Mouse (Mus musculus) olfactory bulb, adult 2 months (tissue): ENCODE measurements around the gene Ccr3. TPM values are rescaled to one million over a fixed set of nuclear protein-coding genes. Genes with fewer than 3 reads are reported as not detected.
"Not testable (repeated sequence)": the region's sequence is repeated elsewhere in the genome, so short reads cannot be mapped to it uniquely, and the experiment has no call there.

Source experiments
- H3K27ac ChIP-seq: fragments of 200-500 bp; 2 replicates; pipeline ENCODE4 v1.5.1; 2012; ENCODE audit warnings: low read depth, low read length; ENCODE audit not compliant: insufficient read depth
- H3K4me1 ChIP-seq: fragments of 200-500 bp; 2 replicates; pipeline ENCODE4 v1.6.1; 2012; ENCODE audit warnings: low read length; ENCODE audit not compliant: control insufficient read depth, insufficient read depth
- H3K4me3 ChIP-seq: fragments of 200-500 bp; 2 replicates; pipeline ENCODE4 v1.5.1; 2012; ENCODE audit warnings: mild to moderate bottlenecking, low read depth, low read length, moderate library complexity; ENCODE audit not compliant: insufficient read depth
- CTCF ChIP-seq: fragments of 200-500 bp; IDR thresholded peaks from 2 replicates; pipeline ENCODE4 v1.5.1; 2012; ENCODE audit warnings: low read depth, mild to moderate bottlenecking, low read length, moderate library complexity; ENCODE audit not compliant: insufficient read depth
- POLR2A ChIP-seq: fragments of 200-500 bp; IDR thresholded peaks from 2 replicates; pipeline ENCODE4 v1.6.1; 2012; ENCODE audit warnings: mild to moderate bottlenecking, low read depth, low read length, moderate library complexity; ENCODE audit not compliant: insufficient read depth
- WGBS: fragments of 180-500 bp; shearing (Covaris S2); methylation state at CpG from one replicate; pipeline ENCODE4 v1.1.7; 2018; 5-methylcytosine and 5-hydroxymethylcytosine counted together
- polyA plus RNA-seq: library from polyadenylated mRNA; stranded (reverse); fragments of >200 nt; gene quantifications from 2 replicates; pipeline ENCODE4 v1.2.4, GENCODE M21; 2012; ENCODE audit warnings: low replicate concordance; ENCODE audit not compliant: missing spikeins, insufficient read depth, insufficient read length

Gene Ccr3
- polyA plus RNA-seq: not detected in 2 replicates

DNA sequence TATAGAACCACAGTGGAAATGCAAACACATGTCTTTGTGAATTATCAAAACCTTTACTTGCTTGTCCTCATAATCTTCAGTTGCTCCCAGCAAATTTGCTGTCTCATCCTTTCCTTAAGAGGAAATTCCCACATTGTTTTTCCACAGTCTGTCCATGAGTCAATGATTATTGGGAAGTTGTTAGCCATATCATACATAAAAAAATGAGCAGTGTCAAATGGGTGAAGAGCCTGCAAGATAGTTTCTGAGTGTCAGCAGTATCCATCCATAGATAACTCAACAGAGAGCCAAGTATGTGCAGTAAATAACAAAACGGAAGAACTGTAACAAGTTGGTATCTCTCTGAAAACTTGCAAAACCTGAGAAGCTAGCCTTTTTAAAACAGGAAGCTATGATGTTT, at the start of gene Ccr3:
TSS of gene Ccr3 (plus strand) at position 301 of the 400 bp plus-strand sequence.
- TF ChIP-seq CTCF (no peak), POLR2A (no peak)
- Histone ChIP-seq H3K4me3 (no peak within 1 kb of the TSS), H3K4me1 (no peaks in the 10 kb centered on the region), H3K27ac (no peak within 1 kb of the TSS)
- WGBS: 96% methylated on average over 1 of the region's 1 CpGs

DNA sequence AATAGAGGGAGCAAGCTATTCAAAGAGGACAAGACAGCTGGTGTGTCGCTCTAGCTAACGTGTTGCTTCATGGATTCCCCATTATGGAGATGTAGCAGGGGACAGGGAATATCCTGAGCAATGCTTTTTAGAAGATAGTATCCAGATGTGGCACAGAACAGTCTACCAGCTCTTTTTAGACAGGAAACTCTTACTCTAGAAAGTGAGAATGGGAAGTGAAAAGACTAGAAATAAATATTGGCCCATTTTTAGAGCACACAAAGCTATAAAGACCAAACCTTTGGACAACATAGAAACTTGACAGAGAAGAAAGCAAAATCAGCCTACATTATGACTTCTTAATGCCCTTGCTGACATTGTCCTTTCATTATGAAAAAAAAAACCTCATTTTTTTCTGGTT, 46.1 kb upstream of the Ccr3 start:
- WGBS: 77% methylated on average over 2 of the region's 2 CpGs
- Histone ChIP-seq H3K27ac (no peak overlapping the region), H3K4me3 (no peak overlapping the region), H3K4me1 (no peaks in the 10 kb centered on the region)
- TF ChIP-seq POLR2A: no peak
- TF ChIP-seq CTCF: no peak

DNA sequence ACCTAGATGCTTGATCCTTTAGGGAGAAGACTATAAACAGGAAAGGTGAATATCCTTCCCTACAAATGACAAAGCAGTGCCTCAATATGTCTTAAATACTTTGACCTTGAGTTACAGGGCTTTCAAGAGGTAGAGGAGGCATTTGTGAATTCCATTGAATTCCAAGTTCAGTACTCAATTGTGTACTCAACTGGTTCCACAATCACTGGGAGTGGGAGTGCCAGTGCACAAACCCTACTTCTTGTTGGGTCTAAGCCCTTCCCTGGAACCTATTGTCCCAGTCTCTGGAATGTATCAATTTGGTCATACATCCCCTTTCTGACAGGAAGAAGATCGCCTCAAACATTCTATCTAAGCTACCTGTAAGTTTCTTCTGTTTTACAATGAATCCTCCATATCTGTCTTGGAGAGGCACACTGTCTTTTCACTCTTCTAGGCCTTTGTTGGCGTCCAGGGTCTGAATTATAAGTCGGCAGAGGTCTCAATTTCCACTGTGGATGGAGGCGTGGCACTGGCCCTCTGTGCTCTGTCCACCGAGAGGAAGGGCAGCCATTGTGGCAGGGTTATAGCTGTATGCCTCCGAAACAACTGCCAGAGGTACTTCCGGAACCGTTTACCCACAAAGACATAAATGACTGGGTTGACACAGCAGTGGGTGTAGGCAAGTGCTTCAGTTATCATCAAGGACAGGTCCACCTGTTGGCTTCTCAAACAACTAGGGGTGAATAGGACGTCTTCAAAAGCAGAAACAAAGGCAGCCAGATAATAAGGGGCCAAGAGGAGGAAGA, 44.7 kb upstream of the Ccr3 start:
- 81% methylated on average over 9 of the region's 9 CpGs for WGBS
- TF ChIP-seq POLR2A: no peak
- TF ChIP-seq CTCF: no peak
- Histone ChIP-seq H3K4me1 (no peaks in the 10 kb centered on the region), H3K27ac (no peak overlapping the region), H3K4me3 (no peak overlapping the region)

DNA sequence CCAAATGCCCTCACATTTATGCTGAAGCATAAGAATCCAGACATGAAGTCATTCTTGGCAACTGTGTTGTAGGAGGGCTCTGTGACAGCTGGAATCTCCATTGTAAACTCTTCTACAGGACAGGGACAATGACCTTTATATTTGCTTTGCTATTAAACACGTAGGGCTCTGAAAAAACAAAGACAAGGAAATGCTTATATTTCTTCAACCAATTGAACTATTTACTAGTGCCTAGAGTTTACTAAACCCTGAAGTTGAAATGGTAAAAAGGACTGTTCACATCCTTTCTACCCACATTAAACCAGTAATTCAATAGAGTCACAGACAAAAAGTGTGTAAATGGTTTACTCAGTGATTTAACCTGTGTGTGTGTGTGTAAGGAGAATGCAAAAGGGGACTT, 43.5 kb upstream of the Ccr3 start, which contains the start of gene Ccr1l1:
TSS of gene Ccr1l1 (minus strand) at position 101 of the 400 bp plus-strand sequence.
- Histone ChIP-seq H3K4me3 (no peak within 1 kb of the TSS), H3K27ac (no peak within 1 kb of the TSS), H3K4me1 (no peaks in the 10 kb centered on the region)
- 57% methylated on average over 1 of the region's 1 CpGs for WGBS
- TF ChIP-seq CTCF (no peak), POLR2A (no peak)

DNA sequence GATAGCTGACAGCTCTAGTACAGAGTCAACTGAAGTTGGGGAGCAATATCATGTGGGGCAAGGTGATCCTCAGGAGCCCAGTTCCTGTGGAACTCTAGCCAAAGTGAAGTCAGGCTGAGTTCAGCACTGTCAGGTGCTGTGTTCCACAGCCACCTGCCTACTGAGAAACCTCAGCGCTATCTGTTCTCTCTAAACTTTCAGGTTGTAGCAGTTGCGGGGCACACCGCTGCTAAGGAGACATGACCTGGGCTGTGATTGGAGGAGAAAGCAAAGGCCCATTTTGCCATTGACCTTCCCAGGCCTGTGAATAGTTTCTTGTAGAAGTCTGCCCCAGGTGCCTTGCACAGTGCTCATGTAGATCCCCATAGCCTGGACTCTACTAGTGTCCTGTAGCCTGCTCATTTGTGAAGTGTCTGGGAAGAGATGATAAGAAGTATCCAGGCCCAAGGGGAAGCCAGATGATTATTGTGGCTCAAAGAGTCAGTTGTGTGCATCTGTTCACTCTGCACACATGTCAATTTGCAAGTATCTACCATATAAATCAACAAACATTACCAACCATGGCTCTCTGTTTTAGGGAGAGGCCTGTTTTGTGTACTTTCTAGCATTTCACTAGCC, 40.8 kb upstream of the Ccr3 start:
- WGBS: no CpG with 5 or more reads among the region's 3 CpGs
- H3K27ac ChIP-seq, H3K4me3 ChIP-seq, H3K4me1 ChIP-seq: not testable (repeated sequence)

DNA sequence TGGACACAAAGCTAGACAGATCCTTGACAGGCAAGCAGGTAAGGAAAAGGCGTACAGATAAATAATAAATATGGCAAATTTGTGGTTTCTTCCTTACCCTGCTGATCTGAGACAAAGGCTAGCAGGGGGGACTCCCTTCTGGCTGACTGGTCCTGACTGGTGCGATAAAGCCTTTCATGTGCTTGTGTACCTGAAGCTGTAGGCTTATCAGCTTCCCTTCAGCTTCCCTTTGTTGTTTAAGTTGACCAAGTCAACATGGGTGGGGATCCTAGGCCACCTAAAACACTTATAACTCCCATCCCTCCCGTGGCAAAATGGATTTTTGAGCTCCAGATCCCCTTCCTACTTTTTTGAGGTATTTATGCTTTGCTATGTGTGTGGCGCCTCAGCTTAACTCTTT, 39.9 kb upstream of the Ccr3 start:
- H3K27ac ChIP-seq: no peak overlapping the region
- H3K4me1 ChIP-seq: no peaks in the 10 kb centered on the region
- TF ChIP-seq CTCF: no peak
- no peak for TF ChIP-seq POLR2A
- WGBS: 77% methylated on average over 4 of the region's 4 CpGs
- H3K4me3 ChIP-seq: no peak overlapping the region

DNA sequence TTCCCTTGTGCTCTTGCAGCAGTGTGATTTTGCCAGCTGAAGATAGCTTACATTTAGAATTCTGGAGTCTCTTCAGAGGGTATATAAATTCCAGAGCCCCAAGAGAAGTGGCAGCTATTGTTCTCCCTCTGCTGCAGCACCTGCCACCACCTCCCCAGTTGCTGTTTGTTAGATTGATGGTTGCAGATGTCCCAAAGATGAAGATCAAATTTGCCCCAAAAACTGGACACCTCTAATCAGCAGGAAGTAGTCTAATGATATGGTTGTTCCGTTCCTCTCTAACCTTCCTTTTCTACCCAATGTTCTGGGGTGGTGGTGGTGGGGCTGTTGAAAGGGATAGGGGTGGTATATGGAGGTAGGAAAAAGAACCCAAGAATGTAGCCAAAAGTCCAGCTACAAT, 39.1 kb upstream of the Ccr3 start:
- no peak overlapping the region for H3K4me3 ChIP-seq
- H3K4me1 ChIP-seq: no peaks in the 10 kb centered on the region
- TF ChIP-seq POLR2A (no peak), CTCF (no peak)
- WGBS: 82% methylated on average over 1 of the region's 1 CpGs
- H3K27ac ChIP-seq: no peak overlapping the region

DNA sequence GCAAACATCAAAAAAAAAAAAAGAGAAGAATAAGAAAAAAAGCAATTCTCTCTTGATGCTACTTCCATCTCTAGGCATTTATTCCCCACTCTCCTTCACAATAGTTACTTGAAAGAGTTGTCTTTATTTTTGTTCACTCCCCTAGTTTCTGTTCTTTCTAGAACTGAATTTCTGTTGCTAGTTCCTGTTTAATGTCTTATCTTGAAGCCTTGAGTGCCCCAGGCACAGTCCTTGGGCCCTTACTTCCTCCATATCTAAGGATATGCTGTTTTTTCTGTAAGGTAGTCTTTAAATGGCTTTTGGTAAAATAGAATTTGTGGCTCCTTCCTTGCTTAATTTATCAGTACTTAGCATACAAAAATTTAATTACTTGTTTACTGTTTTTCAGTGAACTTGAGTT, 36.8 kb upstream of the Ccr3 start:
- no peaks in the 10 kb centered on the region for H3K4me1 ChIP-seq
- H3K27ac ChIP-seq: no peak overlapping the region
- no peak overlapping the region for H3K4me3 ChIP-seq
- TF ChIP-seq POLR2A (no peak), CTCF (no peak)

DNA sequence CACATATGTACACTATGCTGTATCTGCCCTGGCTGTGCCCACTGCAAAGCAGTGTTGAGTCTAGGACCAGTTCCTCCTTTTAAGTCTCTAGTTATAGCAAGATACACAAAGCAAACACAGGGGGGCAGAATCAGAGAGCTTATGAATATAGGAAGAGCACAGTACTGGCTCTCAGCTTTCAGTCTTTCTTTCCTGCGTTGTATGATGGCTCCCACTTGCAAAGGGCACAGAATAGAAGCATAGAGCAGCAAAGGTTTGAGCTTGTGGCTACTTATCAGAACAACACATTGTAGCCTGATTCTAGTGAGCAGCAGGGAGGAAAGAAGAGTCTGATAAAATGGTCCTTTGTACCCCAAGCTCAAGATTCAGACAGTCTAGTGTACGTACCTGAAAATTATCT, 35.6 kb upstream of the Ccr3 start:
- no peak overlapping the region for H3K4me3 ChIP-seq
- 69% methylated on average over 2 of the region's 2 CpGs for WGBS
- no peak overlapping the region for H3K27ac ChIP-seq
- H3K4me1 ChIP-seq: no peaks in the 10 kb centered on the region
- TF ChIP-seq POLR2A (no peak), CTCF (no peak)
